Mouse (Mus musculus): ENCODE data around the gene Kpna7. TPM values are rescaled to one million over a fixed set of nuclear protein-coding genes. Genes with fewer than 3 reads are reported as not detected.
"Not testable (repeated sequence)": the region's sequence is repeated elsewhere in the genome, so short reads cannot be mapped to it uniquely, and the experiment has no call there.

The Kpna7 gene
- not detected for total RNA-seq (2021)
- long read RNA-seq, experiment 1, partial matches to known transcripts = 0 of 1 reads
- long read RNA-seq, experiment 1, other reads (novel, unspliced or antisense) = 1 of 1 reads
- long read RNA-seq, experiment 2 = 0 reads

DNA sequence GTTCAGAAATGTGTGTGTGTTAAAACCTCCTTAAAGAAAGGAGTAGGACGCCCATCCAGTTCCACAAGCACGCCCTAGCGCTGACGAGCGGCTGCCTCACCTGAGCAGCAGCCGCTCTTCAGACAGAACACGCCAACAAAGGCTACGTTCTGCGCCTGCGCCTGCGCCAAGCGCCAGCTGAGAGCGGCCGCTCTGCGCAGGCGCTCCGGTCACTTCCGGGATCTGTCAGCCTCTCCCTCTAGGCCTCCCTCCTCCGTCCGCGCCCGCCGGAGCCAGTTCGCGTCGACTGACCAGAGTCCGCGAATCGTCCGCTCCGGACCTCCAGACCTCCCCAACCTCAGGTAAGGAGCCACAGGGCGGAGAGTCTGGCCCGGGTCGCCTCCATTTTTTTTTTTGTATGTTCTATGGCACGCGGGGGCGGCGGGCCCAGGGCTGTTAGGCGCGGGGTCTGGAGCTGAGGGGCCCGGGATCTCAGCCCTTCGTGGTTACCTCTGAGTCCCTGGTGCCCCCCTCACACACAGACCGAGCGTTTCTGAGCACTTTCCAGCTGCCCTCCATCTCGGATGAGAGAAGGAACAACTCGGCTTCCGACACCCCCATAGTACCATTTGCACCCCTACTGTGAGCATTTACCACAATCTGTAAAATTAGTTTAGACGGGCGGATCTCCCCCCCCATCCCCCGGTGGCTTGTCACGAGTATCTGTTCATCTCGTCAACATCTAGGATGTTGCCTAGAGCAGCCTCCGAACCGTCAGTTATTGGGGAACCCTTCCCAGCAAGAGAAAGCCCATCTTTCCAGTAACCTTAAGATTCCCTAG, at the start of gene Kpna7, which contains the start of gene Arpc1a:
TSS of gene Kpna7 (minus strand) at position 399 of the 820 bp plus-strand sequence.
TSS of gene Arpc1a (plus strand) at position 199 of the 820 bp plus-strand sequence.
- peak; percentile 86 to 88 for DNase-seq (ENCODE audit: low spot score in 2 of 2)

DNA sequence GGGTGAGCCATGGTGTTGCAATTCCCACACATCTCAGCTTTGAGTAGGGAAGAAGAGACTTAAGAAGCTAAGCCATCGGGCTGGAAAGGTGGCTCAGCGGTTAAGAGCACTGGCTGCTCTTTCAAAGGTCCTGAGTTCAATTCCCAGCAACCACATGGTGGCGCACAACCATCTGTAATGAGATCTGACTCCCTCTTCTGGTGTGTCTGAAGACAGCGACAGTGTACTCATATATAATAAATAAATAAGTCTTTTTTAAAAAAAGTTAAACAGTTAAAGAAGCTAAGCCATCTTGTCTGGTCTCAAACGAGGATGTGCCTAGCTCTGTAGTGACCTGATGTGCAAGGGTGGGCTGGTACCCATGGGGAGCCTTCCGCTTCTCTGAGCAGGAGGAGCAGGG, 49.4 kb upstream of the Kpna7 start:
- DNase-seq (ENCODE audit: low spot score in 2 of 2) = not testable (repeated sequence)

DNA sequence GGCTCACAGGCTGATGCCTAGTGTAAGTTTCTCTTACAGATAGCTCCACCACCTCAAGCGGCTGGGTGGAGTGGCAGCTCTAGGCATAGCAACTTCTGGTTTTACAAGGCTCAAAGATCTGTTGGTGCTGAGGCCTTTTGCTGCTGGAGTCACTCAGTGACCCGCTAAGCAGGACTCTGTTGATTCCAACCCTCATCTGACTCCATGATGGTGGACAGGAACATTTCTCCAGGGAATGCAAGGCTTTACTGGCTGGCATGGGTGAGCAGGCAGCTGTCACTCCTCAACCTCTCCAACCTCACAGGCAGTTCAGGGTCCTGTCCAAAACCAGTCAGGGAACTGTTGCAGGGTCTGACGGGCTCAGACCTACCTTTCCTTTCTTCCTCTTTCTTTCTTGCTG, 47.2 kb upstream of the Kpna7 start:
- DNase-seq (ENCODE audit: low spot score in 2 of 2) = no peak

DNA sequence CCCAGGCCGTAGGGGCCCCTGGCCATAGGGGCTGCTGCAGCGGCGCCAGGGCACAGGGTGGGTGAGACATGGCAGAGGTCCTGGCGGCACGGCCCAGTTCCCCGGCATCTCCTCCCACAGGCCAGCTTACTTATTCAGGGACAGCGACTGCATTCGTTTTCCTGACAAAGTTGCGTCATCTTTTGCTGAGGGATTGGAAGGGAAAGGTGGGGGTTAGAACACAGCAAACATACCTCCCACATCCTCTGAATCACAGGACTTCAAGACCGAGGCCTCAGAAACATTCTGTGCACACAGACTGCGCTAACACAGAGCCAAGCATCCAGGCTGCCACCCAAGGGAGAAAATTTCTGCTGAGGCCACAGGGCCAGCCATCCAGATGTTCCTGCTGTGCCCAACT, 46.4 kb upstream of the Kpna7 start:
- no peak for DNase-seq (ENCODE audit: low spot score in 2 of 2)

DNA sequence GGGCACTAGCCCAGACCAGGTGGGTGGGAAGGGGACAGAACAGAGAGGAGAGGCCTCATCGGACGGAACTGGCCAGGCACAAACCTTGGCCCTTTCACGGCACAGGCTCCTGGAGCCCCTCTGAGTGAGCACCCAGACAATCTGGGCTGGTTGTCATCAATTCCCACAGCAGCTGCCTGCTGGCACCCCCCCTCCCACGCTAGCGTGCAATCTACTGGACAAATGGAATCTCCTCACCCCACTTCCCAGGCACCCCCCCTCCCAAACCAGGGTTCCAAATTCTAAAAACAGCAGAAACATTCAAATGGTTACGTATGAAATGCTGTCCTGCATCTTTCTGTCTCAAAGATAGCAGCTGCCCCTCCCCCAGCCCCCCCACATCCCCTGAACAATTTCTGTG, 45.9 kb upstream of the Kpna7 start:
- not testable (repeated sequence) for DNase-seq (ENCODE audit: low spot score in 2 of 2)

DNA sequence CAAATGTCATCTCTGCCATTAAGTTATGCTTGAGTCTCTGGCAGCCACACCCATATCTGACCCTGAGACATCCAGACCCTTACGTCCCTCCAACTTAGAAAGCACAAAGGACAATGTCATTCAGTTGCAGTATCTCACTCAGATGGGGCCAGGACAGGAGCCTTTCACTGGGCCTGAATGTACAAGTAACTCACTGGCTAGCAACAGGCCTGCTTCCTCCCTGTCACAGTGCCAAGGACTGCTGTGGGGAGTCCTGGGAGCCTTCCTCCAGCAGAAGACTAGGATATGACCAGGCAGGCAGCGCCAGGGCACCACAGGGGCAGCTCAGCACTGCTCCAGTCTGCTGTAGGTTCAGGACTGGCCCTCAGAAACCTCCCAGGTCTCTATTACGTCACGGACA, 45.3 kb upstream of the Kpna7 start:
- DNase-seq (ENCODE audit: low spot score in 2 of 2) = no peak

DNA sequence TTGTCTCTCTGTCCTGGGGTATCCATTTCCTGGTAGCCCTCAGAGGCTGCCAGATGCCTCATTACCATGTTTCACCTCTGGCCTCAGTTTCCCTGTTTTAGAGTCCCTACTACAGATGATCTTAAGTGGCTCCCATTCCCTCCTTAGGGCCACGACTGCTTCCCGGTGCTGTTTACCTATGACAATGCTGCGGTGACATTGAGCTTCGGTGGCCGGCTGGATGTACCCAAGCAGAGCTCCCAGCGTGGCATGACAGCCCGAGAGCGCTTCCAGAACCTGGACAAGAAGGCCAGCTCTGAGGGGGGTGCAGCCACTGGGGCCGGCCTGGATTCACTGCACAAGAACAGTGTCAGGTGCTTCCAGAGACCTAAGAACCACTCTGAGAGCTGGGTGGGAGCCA, 42.8 kb upstream of the Kpna7 start:
- DNase-seq (ENCODE audit: low spot score in 2 of 2) = no peak

DNA sequence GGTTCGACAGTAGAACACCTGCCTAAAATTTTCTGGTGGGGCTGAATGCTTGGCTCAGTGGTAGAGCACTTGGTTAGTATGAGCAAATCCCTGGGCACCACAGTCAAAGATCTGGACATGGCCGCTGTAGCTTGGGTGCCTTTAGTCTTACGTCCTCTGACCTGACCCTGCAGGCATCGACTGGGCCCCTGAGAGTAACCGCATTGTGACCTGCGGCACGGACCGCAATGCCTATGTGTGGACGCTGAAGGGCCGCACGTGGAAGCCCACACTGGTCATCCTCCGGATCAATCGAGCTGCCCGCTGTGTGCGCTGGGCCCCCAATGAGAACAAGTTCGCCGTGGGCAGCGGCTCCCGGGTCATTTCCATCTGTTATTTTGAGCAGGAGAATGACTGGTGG, 39.6 kb upstream of the Kpna7 start:
- no peak for DNase-seq (ENCODE audit: low spot score in 2 of 2)

DNA sequence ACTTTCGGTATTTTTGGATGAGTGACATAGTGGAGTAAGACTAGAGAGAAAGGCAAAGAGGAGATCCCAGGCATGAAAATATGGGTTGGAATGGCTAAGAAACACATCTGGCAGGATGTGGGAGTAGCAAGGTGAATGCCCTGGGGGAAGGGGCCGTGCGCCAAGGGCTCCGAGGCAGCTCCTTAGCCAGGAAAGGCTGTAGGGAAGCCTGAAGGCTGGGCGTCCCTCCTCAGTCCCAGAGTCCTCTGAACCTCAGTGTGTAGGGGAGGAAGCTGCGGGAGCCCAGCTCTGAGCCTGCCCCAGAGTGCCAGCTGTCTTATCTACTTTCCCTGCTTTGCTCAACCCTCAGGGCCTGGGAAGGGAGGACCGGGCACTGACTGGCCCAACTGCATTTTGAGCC, 37.1 kb upstream of the Kpna7 start:
- DNase-seq (ENCODE audit: low spot score in 2 of 2) = no peak

DNA sequence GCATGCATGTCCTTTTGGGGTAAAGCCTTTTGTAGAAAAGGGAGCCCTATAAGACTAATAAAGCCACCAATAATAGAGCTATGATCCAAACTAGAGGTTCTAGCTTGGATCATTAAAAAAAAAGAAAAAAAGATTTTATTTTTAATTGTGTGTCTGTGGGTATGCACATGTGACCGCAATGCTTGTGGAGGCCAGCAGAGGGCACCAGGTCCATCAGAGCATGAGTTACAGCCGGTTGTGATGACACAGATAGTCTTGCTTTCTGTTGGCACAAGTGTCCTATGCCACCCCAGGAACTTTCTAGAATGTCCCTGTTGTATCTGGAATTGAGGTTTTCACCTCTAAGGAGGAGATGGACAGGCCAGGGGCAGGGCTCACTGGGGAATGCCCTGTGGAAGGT, 35.6 kb upstream of the Kpna7 start:
- DNase-seq (ENCODE audit: low spot score in 2 of 2) = no peak

DNA sequence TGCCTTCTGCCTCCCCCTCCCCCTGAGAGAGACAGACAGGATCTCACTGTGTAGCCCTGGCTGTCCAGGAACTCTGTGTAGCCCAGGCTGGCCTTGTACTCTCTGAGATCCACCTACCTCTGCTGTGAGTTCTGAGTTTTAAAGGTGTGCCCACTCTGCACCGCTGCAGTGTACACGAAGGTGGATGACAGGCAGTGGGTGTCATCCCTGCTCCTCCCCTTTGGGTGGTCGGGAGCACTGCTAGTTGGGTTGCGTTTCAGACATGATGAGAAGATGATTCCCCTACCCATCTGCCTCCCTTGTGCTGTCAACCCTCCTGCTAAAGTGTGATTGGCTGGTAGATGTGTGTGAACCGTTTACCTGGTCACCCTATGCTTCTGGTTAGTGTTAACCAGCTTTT, 34.6 kb upstream of the Kpna7 start:
- no peak for DNase-seq (ENCODE audit: low spot score in 2 of 2)

DNA sequence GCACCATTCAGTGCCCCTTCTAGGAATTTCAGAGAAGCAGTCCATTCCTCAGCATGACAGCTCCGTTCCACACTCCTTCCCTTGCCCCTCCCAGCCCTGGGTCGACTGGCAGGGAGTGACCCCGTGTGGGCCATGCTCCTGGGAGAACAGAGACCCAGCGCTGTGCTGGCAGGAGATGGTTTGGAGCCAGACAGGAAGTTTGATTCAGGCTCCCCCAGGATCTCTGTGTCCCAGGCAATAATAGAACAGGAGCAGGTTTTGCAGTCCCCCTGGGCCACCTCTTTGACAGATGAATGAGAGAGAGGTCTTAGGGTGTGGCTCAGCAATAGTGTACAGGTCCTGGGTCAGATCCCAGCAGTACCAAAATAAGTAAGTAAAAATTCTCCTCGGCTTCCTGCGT, 34.2 kb upstream of the Kpna7 start:
- no peak for DNase-seq (ENCODE audit: low spot score in 2 of 2)

DNA sequence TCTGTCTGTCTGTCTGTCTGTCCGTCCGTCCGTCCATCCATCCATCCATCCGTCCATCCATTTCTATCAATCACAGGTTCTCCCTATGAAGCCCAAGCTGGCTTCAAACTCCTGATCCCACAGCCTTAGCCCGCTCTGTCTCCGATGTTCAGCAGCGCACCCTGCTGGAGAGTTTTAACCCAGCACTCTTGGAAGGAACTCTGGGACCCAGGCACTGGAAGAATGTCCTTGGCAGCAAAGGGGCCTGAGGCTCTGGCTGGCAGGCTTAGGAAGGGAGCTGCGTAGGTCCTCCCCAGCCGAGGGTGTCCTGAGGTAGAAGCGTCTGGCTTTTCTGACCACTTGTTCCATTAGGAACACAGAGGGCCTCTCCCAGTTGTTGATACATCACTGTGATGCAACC, 33.1 kb upstream of the Kpna7 start:
- peak in 1 of 2 experiments; percentile 57 for DNase-seq (ENCODE audit: low spot score in 2 of 2)

DNA sequence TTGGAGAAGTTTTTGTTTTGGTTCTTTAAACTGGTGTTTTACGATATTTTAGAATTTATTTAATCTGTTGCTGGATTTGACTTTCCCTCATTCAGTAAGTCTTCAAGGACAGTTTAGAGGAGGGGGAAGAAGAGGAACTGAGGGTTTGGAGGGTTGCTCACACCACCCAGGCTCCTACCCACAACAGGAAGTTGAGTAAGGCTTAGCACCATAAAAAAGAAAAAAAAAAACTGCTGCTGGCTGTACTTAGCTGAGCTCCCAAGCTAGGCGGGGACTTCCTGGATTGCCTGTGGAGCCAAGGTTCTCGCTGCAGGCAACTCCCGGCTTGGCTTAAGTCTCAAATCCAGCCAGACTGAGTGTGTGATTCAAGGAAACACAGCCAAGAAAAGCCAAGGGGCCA, 32.5 kb upstream of the Kpna7 start:
- no peak for DNase-seq (ENCODE audit: low spot score in 2 of 2)

DNA sequence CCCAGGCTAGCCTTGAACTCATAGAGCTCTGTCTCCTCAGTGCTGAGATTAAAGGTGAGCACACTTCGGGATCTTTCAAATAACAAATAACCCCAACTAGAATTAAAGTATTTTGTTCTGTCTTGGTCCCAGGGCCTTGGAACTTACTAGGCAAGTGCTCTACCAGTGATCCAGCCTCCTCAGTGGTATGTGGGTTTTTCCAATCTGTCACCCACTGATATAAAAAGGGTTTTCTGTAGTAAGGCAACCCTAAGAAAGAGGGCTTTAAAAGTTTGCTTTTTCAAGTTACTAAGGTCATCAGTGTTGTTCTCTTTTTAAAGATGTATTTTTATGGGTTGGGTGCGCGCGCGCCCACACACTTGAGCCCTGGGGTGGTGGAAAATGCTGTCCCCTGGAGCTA, 31.9 kb upstream of the Kpna7 start:
- no peak for DNase-seq (ENCODE audit: low spot score in 2 of 2)

DNA sequence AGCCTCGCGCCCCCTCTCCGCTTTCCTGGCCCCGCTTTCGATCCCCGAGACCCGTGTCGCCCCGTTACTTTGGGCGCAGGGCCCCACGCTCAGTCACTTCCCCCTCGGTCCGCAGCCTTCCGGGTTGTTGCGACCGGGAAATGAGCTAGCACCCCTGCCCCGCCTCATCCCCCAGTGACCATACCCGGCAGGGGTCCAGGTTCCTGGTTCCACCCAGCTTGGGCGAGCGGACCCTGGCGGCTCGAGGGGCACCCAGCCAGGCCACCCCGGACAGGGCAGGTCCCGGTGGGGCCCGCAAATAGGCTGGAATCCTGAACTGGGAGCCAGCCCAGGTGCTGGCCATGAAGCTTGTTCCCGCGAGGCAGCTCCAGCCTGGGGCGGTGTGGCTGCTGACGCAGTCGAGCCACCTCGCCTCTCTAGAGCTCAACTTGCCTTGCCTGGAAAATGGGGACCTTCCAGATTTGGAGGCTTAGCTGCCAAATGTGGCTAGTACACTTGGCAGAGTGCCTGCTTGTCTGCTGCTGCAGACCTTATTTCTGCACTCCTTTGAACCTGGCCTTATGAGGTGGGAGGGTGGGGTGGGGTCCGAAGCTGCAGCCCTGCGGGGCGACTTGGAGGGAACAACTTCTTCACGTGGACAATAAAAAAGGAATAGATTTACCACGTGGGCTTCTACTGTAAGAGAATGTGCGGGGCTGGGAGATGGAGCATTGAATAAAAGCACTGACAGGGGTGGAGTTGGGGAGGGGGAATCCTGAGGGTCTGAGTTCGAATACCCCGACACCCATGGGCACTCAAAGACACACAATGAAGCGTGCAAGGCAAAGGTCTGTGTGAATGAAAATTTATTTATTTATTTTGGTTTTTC, 31.0 kb upstream of the Kpna7 start:
- peak; percentile 30 to 48 for DNase-seq (ENCODE audit: low spot score in 2 of 2)

DNA sequence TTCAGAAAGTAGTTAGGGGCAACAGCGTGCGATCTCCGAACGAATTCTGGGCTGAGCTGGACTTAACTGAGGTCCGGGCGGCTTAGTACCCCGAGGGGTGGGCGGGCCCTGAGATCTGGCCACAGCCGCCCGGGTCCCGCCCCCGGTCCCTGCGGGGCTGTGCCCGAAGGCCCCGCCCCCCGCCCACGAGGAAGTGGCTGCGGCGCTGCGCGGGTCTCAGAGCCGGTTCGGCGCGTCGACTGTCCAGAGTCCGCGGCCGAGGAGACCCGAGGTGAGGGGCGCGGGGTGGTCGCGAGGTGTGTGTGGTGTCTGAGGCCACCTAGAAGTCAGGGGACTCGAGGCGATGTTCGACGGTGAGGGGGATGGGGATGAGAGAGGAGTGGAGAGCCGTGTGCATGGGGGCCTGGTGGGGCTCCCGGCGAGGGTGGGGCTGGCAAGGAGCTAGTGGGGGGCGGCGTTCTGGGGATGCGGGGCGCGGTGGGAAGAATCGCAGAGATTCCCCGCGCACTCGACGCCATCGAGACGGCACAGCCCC, 30.3 kb upstream of the Kpna7 start, which contains the start of gene Arpc1b:
TSS of gene Arpc1b (plus strand) at position 145 of the 535 bp plus-strand sequence.
- peak; percentile 40 to 56 for DNase-seq (ENCODE audit: low spot score in 2 of 2)

DNA sequence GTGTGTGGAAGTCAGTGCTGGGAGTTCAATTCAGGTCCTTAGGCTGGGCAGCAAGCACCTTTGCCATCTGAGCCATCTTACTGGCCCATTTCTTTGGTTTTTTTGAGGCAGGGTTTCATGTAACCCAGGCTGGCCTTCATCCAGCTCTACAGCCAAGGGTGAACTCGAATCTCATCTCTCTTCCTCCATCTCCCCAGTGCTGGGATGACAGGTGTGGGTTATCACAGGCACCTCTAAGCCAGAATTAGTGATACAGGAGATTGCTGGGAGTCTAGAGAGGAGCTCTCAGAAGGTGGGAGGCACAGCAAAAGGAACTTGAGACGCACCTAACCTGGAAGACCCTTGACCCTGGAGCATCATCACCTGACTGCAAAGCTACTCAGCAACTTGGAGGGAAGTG, 29.6 kb upstream of the Kpna7 start:
- no peak for DNase-seq (ENCODE audit: low spot score in 2 of 2)

DNA sequence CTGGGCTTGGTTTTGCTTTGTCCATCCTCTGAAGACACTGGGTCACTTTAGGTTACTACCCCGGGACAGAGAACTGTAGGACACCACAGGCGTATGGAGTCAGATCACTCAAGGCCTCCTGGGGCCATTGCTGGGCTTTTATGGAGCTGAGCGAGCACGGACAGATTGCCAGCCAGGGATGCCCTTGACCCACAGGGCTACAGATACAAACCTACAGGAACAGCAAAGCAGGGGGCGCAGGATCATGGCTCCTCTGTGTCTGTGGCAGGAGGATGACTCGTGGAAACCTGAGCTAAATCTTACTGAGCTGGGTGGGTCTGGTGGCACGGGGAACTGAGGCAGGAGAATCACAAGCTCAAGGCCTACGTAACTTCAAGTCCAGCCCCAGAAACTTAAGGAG, 28.7 kb upstream of the Kpna7 start:
- no peak for DNase-seq (ENCODE audit: low spot score in 2 of 2)

DNA sequence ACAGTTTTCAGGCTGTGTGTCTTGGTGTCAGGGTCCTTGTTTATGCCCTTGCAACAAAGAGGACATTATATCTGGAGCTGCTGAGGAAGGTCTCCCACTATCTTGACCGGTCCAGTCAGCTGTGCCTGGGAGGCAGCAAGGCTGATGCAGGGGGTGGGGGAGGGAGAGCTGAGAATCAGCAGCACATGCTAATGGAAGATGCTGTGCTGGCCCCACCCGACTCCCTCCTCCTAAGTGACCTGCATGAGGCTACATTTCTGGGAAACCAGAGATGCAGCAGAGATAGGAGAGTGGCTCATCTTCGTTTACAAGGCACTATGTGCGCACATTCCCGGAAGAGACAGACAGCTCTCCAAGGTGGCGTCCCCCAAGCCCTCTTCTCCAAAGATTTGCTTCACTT, 26.6 kb upstream of the Kpna7 start:
- no peak for DNase-seq (ENCODE audit: low spot score in 2 of 2)

DNA sequence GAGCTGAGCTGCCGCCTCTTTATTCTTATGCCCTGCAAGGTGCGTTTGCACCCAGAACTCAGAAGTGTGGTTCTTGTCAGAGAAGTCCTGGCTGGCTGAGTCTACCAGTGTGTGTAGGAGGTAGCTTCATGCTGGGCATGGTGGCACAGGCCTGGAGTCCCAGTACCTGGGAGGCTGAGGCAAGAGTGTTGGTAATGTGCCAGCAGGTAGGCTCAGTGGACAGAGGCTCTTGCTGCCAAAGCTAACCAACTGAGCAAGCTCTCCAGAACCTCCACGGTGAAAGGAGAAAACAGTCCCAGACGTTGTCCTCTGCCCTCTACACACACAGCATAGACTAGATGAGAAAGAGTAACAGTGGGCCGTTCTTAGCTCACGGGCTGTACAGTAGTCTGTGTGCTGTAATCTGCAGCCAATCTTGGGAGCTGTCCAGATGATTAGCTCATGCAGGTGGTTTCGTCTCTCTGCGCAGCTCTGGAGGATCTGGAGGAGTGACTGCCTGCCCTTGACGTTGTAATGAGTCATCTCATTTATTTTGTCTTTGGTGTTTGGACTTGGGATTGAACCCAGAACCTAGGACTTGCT, 22.0 kb upstream of the Kpna7 start:
- DNase-seq (ENCODE audit: low spot score in 2 of 2) = no peak

Measured in adrenal gland, postnatal 4 days (tissue).